Mouse (Mus musculus) forebrain, embryonic 10.5 days (tissue): ENCODE measurements at regions not wholly inside any gene's neighbourhood (a gene's known extent, or its start where the extent isn't known, plus 50 kb on each side); places are given as distances from the start of the nearest gene placed in this dataset.
A peak's percentile ranks its signal among the peaks of the same experiment; 100 is the strongest.

Experiments
- DNase-seq: peaks from one replicate; pipeline ENCODE4 v3.0.0-alpha.2; 2017; ENCODE audit warnings: low spot score; ENCODE audit errors: extremely low spot score
- H3K27ac ChIP-seq: fragments of 300-500 bp; sonication (generic); 2 replicates; pipeline ENCODE4 v1.5.1; 2016; ENCODE audit warnings: mild to moderate bottlenecking
- H3K27me3 ChIP-seq: fragments of 300-500 bp; sonication (generic); 2 replicates; pipeline ENCODE4 v1.6.1; 2016; ENCODE audit warnings: mild to moderate bottlenecking; ENCODE audit not compliant: poor library complexity, severe bottlenecking
- H3K36me3 ChIP-seq: fragments of 300-500 bp; sonication (generic); replicated peaks from 2 replicates; pipeline ENCODE4 v1.6.1; 2016; ENCODE audit warnings: mild to moderate bottlenecking, moderate library complexity
- H3K4me1 ChIP-seq: fragments of 300-500 bp; sonication (generic); 2 replicates; pipeline ENCODE4 v1.6.1; 2016
- H3K4me3 ChIP-seq: fragments of 300-500 bp; sonication (generic); 2 replicates; pipeline ENCODE4 v1.5.1; 2016; ENCODE audit warnings: mild to moderate bottlenecking, moderate library complexity
- H3K9me3 ChIP-seq: fragments of 300-500 bp; sonication (generic); 2 replicates; pipeline ENCODE4 v1.6.1; 2016; ENCODE audit warnings: mild to moderate bottlenecking, moderate library complexity
- WGBS: fragments of 180-500 bp; shearing (Covaris S2); methylation state at CpG from one replicate; pipeline ENCODE4 v1.1.7; 2016; 5-methylcytosine and 5-hydroxymethylcytosine counted together

- Histone ChIP-seq H3K36me3 (no peaks in the 10 kb centered on the region), H3K27ac (no peak overlapping the region), H3K9me3 (no peaks in the 10 kb centered on the region), H3K27me3 (no peaks in the 10 kb centered on the region), H3K4me1 (peaks cover 19% of the 10 kb centered on the region), H3K4me3 (no peak overlapping the region)
- WGBS, result 81% methylated on average over 8 of the region's 8 CpGs
- DNase-seq, result no peak
These were observed 83.8 kb downstream of the Gm10260 start for GRCm38 (mm10) chr13:97676536-97677048.

- Histone ChIP-seq H3K9me3 (no peaks in the 10 kb centered on the region), H3K27ac (no peak overlapping the region), H3K27me3 (no peaks in the 10 kb centered on the region), H3K36me3 (no peaks in the 10 kb centered on the region), H3K4me3 (no peak overlapping the region), H3K4me1 (peaks cover 43% of the 10 kb centered on the region)
- WGBS, result 92% methylated on average over 5 of the region's 5 CpGs
- DNase-seq, result no peak
These were observed 87.3 kb downstream of the Gm10260 start for GRCm38 (mm10) chr13:97673107-97673506.

DNA sequence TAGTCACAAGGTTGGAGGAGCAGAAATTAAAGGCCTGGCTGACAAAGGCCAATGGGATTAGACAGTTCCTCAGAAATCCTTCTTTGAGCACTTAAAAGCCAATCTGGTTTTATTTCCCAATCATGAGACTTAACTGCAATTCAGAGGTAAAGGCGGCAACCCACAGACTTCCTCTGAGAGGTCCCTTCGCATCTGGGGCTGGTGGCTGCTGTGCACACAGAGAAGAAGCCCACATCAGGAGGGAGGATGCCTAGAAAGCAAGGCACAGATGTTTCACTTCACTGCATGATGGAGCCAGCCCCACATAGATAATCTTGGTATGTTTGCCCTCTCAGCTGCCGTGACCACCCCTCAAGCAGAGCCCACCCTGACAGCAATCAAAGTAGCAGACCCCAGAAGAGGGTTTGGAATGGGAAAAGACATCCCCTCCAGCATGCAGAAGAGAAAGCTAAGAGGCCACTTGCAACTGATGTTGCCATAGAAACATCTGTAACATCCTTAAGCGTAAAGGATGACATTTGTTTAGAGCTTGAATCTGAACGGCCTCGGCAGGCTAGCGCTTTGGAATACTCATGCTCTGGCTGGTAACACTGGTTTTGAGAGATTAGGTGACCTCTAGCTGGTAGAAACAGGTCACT is 88.3 kb downstream of the Gm10260 start:
- Histone ChIP-seq H3K4me3 (no peak overlapping the region), H3K9me3 (no peaks in the 10 kb centered on the region), H3K27ac (no peak overlapping the region), H3K27me3 (no peaks in the 10 kb centered on the region), H3K4me1 (peaks cover 52% of the 10 kb centered on the region), H3K36me3 (no peaks in the 10 kb centered on the region)
- no peak for DNase-seq
- WGBS, result 84% methylated on average over 7 of the region's 7 CpGs

- 88% methylated on average over 8 of the region's 8 CpGs for WGBS
- Histone ChIP-seq H3K4me3 (no peak overlapping the region), H3K27ac (peak overlapping the region; percentile 62; the same call in 1 of the 2 replicates), H3K27me3 (no peaks in the 10 kb centered on the region), H3K9me3 (no peaks in the 10 kb centered on the region), H3K36me3 (no peaks in the 10 kb centered on the region), H3K4me1 (peaks cover 52% of the 10 kb centered on the region)
- DNase-seq, result no peak
These were observed 91.1 kb downstream of the Gm10260 start for GRCm38 (mm10) chr13:97669366-97669765.

DNA sequence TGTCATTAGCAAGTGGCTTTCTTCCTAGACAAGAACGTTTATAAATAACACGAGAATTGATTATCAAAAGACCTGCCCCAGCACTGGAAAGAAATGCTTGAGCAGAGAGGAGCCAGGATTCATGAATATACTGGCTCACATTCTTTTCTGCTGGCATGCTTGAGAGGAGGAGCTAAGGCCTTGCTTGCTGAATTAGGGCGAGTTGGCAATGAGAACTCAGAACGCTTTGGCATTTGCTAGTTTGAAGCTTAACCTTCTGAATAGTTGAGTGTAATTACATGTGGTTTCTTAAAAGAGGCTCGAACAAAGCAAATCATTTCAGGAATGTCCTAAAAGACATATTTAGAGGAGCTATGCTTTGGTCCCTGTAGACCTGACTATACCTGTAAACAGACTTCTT is 91.5 kb downstream of the Gm10260 start:
- no peaks in the 10 kb centered on the region for H3K27me3 ChIP-seq
- DNase-seq, result no peak
- no peaks in the 10 kb centered on the region for H3K9me3 ChIP-seq
- peak overlapping the region; percentile 62 for H3K27ac ChIP-seq
- H3K4me1 ChIP-seq, result peaks cover 52% of the 10 kb centered on the region
- 69% methylated on average over 5 of the region's 5 CpGs for WGBS
- H3K36me3 ChIP-seq, result no peaks in the 10 kb centered on the region
- no peak overlapping the region for H3K4me3 ChIP-seq

DNA sequence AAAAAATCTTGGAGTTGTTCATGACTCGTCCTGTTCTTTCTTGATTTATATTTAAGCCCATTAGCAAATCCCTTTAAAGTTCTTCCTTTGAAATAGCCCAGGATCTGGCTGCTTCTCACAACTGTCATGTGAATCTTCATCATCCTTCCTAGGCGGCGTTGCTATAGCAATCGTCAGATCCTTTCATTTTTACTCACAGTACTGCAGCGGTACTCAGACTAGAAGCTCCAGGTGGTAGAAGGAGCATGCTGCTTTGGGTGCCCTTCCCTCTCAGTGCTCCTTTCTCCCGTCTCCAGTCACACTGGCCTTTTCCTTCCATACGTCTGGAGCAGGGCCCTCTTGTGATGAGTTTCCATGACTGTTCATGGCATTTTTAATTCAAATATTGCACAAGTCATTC is 93.1 kb downstream of the Gm10260 start:
- WGBS, result 92% methylated on average over 7 of the region's 7 CpGs
- no peak for DNase-seq
- Histone ChIP-seq H3K9me3 (no peaks in the 10 kb centered on the region), H3K4me1 (peaks cover 57% of the 10 kb centered on the region), H3K4me3 (no peak overlapping the region), H3K36me3 (no peaks in the 10 kb centered on the region), H3K27me3 (no peaks in the 10 kb centered on the region), H3K27ac (peak overlapping the region; percentile 60; the same call in 1 of the 2 replicates)

GRCm38 (mm10) chr13:97666761-97667160 is 93.7 kb downstream of the Gm10260 start:
- Histone ChIP-seq H3K27ac (no peak overlapping the region), H3K27me3 (no peaks in the 10 kb centered on the region), H3K36me3 (no peaks in the 10 kb centered on the region), H3K9me3 (no peaks in the 10 kb centered on the region), H3K4me1 (peaks cover 52% of the 10 kb centered on the region), H3K4me3 (no peak overlapping the region)
- 88% methylated on average over 4 of the region's 4 CpGs for WGBS
- DNase-seq, result no peak

- Histone ChIP-seq H3K27me3 (no peaks in the 10 kb centered on the region), H3K4me1 (peaks cover 50% of the 10 kb centered on the region), H3K9me3 (no peaks in the 10 kb centered on the region), H3K36me3 (no peaks in the 10 kb centered on the region), H3K4me3 (no peak overlapping the region), H3K27ac (no peak overlapping the region)
- 96% methylated on average over 1 of the region's 1 CpGs for WGBS
- no peak for DNase-seq
These were observed 95.2 kb downstream of the Gm10260 start for GRCm38 (mm10) chr13:97665226-97665625.

DNA sequence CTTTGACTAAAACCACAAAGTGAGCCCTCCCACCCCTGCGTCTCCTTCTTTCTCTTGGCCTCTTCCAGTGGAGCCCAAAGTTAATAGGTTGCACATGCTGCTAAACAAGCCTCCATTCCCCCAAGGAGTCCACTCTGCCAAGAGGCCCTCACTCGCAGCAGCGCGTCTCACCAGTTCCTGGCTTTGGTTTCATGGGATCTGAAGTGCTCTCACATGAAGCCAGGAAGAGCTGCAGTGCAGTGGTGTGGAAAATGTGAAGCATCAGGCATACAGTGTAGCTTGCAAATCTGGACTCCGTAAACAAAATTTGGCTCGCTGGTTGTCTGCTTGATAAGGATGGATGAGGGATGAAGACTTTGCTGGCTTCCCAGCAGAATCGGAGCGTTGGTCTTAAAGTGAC is 97.7 kb downstream of the Gm10260 start:
- WGBS, result 79% methylated on average over 8 of the region's 8 CpGs
- peaks cover 25% of the 10 kb centered on the region for H3K4me1 ChIP-seq
- H3K9me3 ChIP-seq, result no peaks in the 10 kb centered on the region
- no peak for DNase-seq
- no peaks in the 10 kb centered on the region for H3K36me3 ChIP-seq
- H3K27ac ChIP-seq, result no peak overlapping the region
- no peak overlapping the region for H3K4me3 ChIP-seq
- no peaks in the 10 kb centered on the region for H3K27me3 ChIP-seq

GRCm38 (mm10) chr13:97656618-97657017 is 103.8 kb downstream of the Gm10260 start:
- no peaks in the 10 kb centered on the region for H3K27me3 ChIP-seq
- H3K4me1 ChIP-seq, result peaks cover 12% of the 10 kb centered on the region
- 90% methylated on average over 2 of the region's 2 CpGs for WGBS
- no peak for DNase-seq
- H3K27ac ChIP-seq, result no peak overlapping the region
- H3K36me3 ChIP-seq, result no peaks in the 10 kb centered on the region
- no peak overlapping the region for H3K4me3 ChIP-seq
- no peaks in the 10 kb centered on the region for H3K9me3 ChIP-seq

DNA sequence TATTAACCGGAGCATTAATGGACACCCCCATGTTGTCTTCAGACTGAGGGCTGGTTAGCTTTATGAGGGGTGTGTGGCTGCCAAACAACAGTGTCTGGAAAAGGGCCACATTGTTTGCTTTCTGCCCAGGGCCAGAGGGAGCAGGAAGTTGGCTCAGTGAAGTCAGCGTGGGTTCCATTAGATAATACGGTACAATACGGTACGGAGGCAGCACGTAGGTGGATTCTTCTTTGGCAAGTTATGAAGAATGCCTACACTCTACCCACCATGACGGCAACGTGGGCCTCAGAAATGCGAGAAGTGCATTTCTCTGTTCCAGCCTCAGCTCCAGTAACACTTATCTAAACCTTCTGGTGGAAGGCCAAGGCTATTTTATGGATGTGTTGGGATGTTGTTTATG is 108.2 kb downstream of the Gm10260 start:
- no peaks in the 10 kb centered on the region for H3K36me3 ChIP-seq
- peak overlapping the region; percentile 6; the same call in 1 of the 2 replicates for H3K27ac ChIP-seq
- DNase-seq, result no peak
- no peaks in the 10 kb centered on the region for H3K27me3 ChIP-seq
- peaks cover 14% of the 10 kb centered on the region for H3K4me1 ChIP-seq
- H3K4me3 ChIP-seq, result no peak overlapping the region
- H3K9me3 ChIP-seq, result no peaks in the 10 kb centered on the region
- WGBS, result 95% methylated on average over 9 of the region's 9 CpGs

- Histone ChIP-seq H3K4me3 (no peak overlapping the region), H3K36me3 (no peaks in the 10 kb centered on the region), H3K27ac (peak overlapping the region; percentile 6; the same call in 1 of the 2 replicates), H3K4me1 (peaks cover 14% of the 10 kb centered on the region), H3K27me3 (no peaks in the 10 kb centered on the region), H3K9me3 (no peaks in the 10 kb centered on the region)
- DNase-seq, result no peak
- 42% methylated on average over 9 of the region's 9 CpGs for WGBS
These were observed 108.7 kb downstream of the Gm10260 start for GRCm38 (mm10) chr13:97651761-97652160.

DNA sequence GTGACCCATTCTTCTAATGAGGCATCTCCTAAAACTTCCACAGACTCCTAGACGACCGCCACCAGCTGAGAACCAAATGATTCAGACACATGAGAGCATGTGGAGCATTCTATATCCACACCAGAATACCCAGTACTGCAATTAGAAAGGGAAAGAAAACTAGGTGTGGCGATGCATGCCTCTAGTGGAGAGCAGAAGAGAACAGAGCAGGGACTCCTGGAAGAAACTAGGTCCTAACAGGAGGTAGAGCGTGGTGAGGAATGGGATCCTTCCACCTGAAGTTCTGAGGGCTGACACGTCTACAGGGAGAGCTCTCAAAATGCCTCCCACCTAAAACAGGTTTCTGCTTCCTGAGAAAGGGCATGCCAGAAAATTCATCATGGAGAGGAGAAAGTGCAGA is 109.3 kb downstream of the Gm10260 start:
- Histone ChIP-seq H3K27ac (no peak overlapping the region), H3K9me3 (no peaks in the 10 kb centered on the region), H3K4me3 (no peak overlapping the region), H3K27me3 (no peaks in the 10 kb centered on the region), H3K36me3 (no peaks in the 10 kb centered on the region), H3K4me1 (peaks cover 14% of the 10 kb centered on the region)
- no peak for DNase-seq
- WGBS, result 89% methylated on average over 5 of the region's 5 CpGs
